Comparison of ENCODE assay signal across 15 mouse cellular contexts in the genomic region with DNA sequence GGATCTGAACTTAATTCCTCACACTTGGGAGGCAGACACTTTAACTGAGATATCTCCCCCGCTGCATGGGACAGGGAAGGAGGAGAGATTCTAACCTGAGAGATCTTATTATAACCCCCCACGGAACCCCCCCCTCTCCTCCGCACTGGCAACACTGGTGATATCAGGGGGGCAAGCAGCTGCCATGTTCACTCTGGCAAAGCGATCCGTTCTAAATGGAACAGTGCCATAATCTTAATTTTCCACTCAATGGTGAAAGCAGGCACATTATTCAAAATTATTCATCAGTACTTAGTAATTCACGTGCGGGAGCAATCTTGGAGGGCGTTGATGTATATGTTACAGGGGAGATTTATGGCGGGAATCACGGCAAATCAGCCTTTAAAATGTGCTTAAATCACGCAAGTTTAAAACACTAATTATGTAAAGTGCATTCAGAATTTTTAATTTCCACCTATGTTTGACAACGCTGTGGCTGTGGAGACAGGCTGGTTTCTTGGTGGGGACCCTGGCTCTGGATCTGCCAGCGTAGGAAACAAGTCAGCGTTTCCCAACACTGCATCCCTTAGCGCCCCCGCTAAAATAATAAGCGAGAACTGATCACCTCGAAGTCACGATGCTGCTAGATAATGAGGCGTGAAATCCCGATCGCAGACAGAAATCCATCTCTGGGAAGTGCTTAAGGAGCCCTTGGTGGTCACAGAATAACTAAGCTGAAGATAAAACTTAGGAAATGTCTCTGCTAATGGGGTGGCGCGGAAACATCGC.
A peak's percentile ranks its signal among the peaks of the same experiment; 100 is the strongest.
DNase-seq lines count a peak whose midpoint lies in the region; ATAC-seq and TF ChIP-seq lines count a peak whose summit lies in the region.
"Had no signal": no experiment of that assay in that cellular context is flagged by ENCODE, and none has a peak within 500 bp of the region (broad histone marks: within the 10 kb centered on the region; RNA-seq: fewer than 3 reads in every experiment).

No protein-coding gene starts in this region.

- 55% methylated on average over 25 of the region's 25 CpGs for WGBS in forebrain, embryonic 13.5 days
- WGBS in forebrain, embryonic 10.5 days, result 83% methylated on average over 25 of the region's 25 CpGs
- WGBS in kidney, embryonic 15.5 days, result 47% methylated on average over 25 of the region's 25 CpGs
- WGBS in forebrain, embryonic 15.5 days, result 33% methylated on average over 25 of the region's 25 CpGs
- 30% methylated on average over 25 of the region's 25 CpGs for WGBS in midbrain, postnatal 0 days

- H3K27me3 ChIP-seq in forebrain, embryonic 13.5 days, result no peaks in the 10 kb centered on the region
- no peaks in the 10 kb centered on the region for H3K27me3 ChIP-seq in forebrain, embryonic 10.5 days (ENCODE audit: poor library complexity, severe bottlenecking)
- no peaks in the 10 kb centered on the region for H3K27me3 ChIP-seq in kidney, embryonic 15.5 days
- H3K27me3 ChIP-seq in forebrain, embryonic 15.5 days, result no peaks in the 10 kb centered on the region
- no peaks in the 10 kb centered on the region for H3K27me3 ChIP-seq in midbrain, postnatal 0 days (ENCODE audit: insufficient read depth, low read length)

- DNase-seq in forebrain, embryonic 10.5 days (ENCODE audit: extremely low spot score, low spot score), result no peak
- no peak for DNase-seq in kidney, postnatal 36 days
- DNase-seq in midbrain, postnatal 0 days (ENCODE audit: low spot score), result peak; percentile 56
- DNase-seq in spleen, postnatal 36 days (ENCODE audit: low spot score in 2 of 2), result no peak
- DNase-seq in adipocyte (ENCODE audit: low spot score), result no peak
- DNase-seq: adrenal gland, postnatal 25 days; B cell, adult 2 months; cerebellum, adult 11-12 months; heart, postnatal 14 days; kidney, adult 9 months; right cerebral cortex, postnatal 14 days had no signal

- peak; percentile 88 for ATAC-seq in forebrain, embryonic 13.5 days
- no peak for ATAC-seq in kidney, embryonic 15.5 days (replicated peaks; ENCODE audit: low FRiP score)
- peak; percentile 77 for ATAC-seq in forebrain, embryonic 15.5 days (replicated peaks)
- ATAC-seq in midbrain, postnatal 0 days (ENCODE audit: low FRiP score), result no peak

- H3K4me1 ChIP-seq in forebrain, embryonic 13.5 days, result peaks cover 21% of the 10 kb centered on the region
- H3K4me1 ChIP-seq in forebrain, embryonic 10.5 days, result peaks cover 19% of the 10 kb centered on the region
- H3K4me1 ChIP-seq in kidney, embryonic 15.5 days, result peaks cover 24% of the 10 kb centered on the region; the same call in 1 of the 2 replicates
- peaks cover 25% of the 10 kb centered on the region for H3K4me1 ChIP-seq in forebrain, embryonic 15.5 days
- H3K4me1 ChIP-seq in midbrain, postnatal 0 days (ENCODE audit: insufficient read depth, low read length), result 0 out of 2 replicates have a peak, but pooled peaks cover 2% of the 10 kb centered on the region

- no peak for TF ChIP-seq CTCF in midbrain, postnatal 0 days (IDR thresholded peaks at IDR 0.05)

- H3K9me3 ChIP-seq in forebrain, embryonic 13.5 days (replicated peaks), result no peaks in the 10 kb centered on the region
- H3K9me3 ChIP-seq in forebrain, embryonic 10.5 days, result no peaks in the 10 kb centered on the region
- H3K9me3 ChIP-seq in kidney, embryonic 15.5 days (replicated peaks), result no peaks in the 10 kb centered on the region
- H3K9me3 ChIP-seq in forebrain, embryonic 15.5 days, result no peaks in the 10 kb centered on the region
- no peaks in the 10 kb centered on the region for H3K9me3 ChIP-seq in midbrain, postnatal 0 days (ENCODE audit: low read length)

- H3K27ac ChIP-seq in forebrain, embryonic 13.5 days, result 0 out of 2 replicates have a peak overlapping the region, but pooled peaks have one; percentile 22
- H3K27ac ChIP-seq in forebrain, embryonic 10.5 days, result no peak overlapping the region
- peak overlapping the region; percentile 7; the same call in 1 of the 2 replicates for H3K27ac ChIP-seq in kidney, embryonic 15.5 days
- H3K27ac ChIP-seq in forebrain, embryonic 15.5 days (replicated peaks), result peak overlapping the region; percentile 66
- no peak overlapping the region for H3K27ac ChIP-seq in midbrain, postnatal 0 days (ENCODE audit: low read depth, low read length)

- H3K36me3 ChIP-seq in forebrain, embryonic 13.5 days (ENCODE audit: poor library complexity, severe bottlenecking), result no peaks in the 10 kb centered on the region
- H3K36me3 ChIP-seq in forebrain, embryonic 10.5 days (replicated peaks), result no peaks in the 10 kb centered on the region
- H3K36me3 ChIP-seq in kidney, embryonic 15.5 days, result no peaks in the 10 kb centered on the region
- no peaks in the 10 kb centered on the region for H3K36me3 ChIP-seq in forebrain, embryonic 15.5 days
- H3K36me3 ChIP-seq in midbrain, postnatal 0 days (ENCODE audit: insufficient read depth, low read length), result no peaks in the 10 kb centered on the region

- H3K4me3 ChIP-seq in forebrain, embryonic 13.5 days, result no peak overlapping the region
- H3K4me3 ChIP-seq in forebrain, embryonic 10.5 days, result no peak overlapping the region
- H3K4me3 ChIP-seq in kidney, embryonic 15.5 days (replicated peaks), result no peak overlapping the region
- H3K4me3 ChIP-seq in forebrain, embryonic 15.5 days, result no peak overlapping the region
- H3K4me3 ChIP-seq in midbrain, postnatal 0 days (ENCODE audit: low read depth, low read length), result no peak overlapping the region
- H3K4me3 ChIP-seq: erythroblast, embryonic 14.5 days had no signal

- peak overlapping the region; percentile 7; the same call in 1 of the 2 replicates for H3K4me2 ChIP-seq in forebrain, embryonic 13.5 days
- peak overlapping the region; percentile 21; the same call in 1 of the 2 replicates for H3K4me2 ChIP-seq in kidney, embryonic 15.5 days
- H3K4me2 ChIP-seq in forebrain, embryonic 15.5 days (replicated peaks), result peak overlapping the region; percentile 23
- peak overlapping the region; percentile 20; the same call in 1 of the 2 replicates for H3K4me2 ChIP-seq in midbrain, postnatal 0 days (ENCODE audit: low read depth, low read length, poor library complexity, severe bottlenecking)

- H3K9ac ChIP-seq in forebrain, embryonic 13.5 days, result no peak overlapping the region
- no peak overlapping the region for H3K9ac ChIP-seq in kidney, embryonic 15.5 days
- H3K9ac ChIP-seq in forebrain, embryonic 15.5 days (replicated peaks), result no peak overlapping the region
- H3K9ac ChIP-seq in midbrain, postnatal 0 days (replicated peaks; ENCODE audit: low read length, poor library complexity, severe bottlenecking), result no peak overlapping the region

Comparison
In these comparisons a context has a peak if more than half of its experiments do, and no peak if none do; other contexts are left out.
1. H3K27ac ChIP-seq: peak in forebrain, embryonic 13.5 days (single experiment), kidney, embryonic 15.5 days (single experiment) and forebrain, embryonic 15.5 days (single experiment); none in forebrain, embryonic 10.5 days (single experiment) and midbrain, postnatal 0 days (single experiment).
2. ATAC-seq: peak in forebrain, embryonic 13.5 days (single experiment) and forebrain, embryonic 15.5 days (single experiment); none in kidney, embryonic 15.5 days (single experiment) and midbrain, postnatal 0 days (single experiment).
3. Peak in every context shown above with its lines, with median percentiles within 50 percentile points of each other: H3K4me2 ChIP-seq.